Mouse (Mus musculus) liver, embryonic 11.5 days (tissue): ENCODE data around the gene Larp4. TPM values are rescaled to one million over a fixed set of nuclear protein-coding genes. Genes with fewer than 3 reads are reported as not detected.
"Not testable (repeated sequence)": the region's sequence is repeated elsewhere in the genome, so short reads cannot be mapped to it uniquely, and the experiment has no call there.

Experiments
- ATAC-seq: fragments of 200-750 bp; cut with Nextera tagmentation; replicated peaks from 2 replicates; pipeline ENCODE4 v1.8.0; 2017; ENCODE audit warnings: moderate number of reproducible peaks, mild to moderate bottlenecking, moderate TSS enrichment, moderate library complexity; ENCODE audit not compliant: low FRiP score
- DNase-seq: peaks from one replicate; pipeline ENCODE4 v3.0.0-alpha.2; 2017; ENCODE audit warnings: low spot score
- H3K27ac ChIP-seq: fragments of 300-500 bp; sonication (generic); 2 replicates; pipeline ENCODE4 v1.5.1; 2014; ENCODE audit warnings: mild to moderate bottlenecking, low read depth, low read length, control low read depth
- H3K27me3 ChIP-seq: fragments of 300-500 bp; sonication (generic); replicated peaks from 2 replicates; pipeline ENCODE4 v1.6.1; 2014; ENCODE audit warnings: low read length, mixed read lengths; ENCODE audit not compliant: control insufficient read depth, insufficient read depth
- H3K36me3 ChIP-seq: fragments of 300-500 bp; sonication (generic); 2 replicates; pipeline ENCODE4 v1.6.1; 2014; ENCODE audit warnings: mild to moderate bottlenecking, low read length, moderate library complexity, mixed read lengths; ENCODE audit not compliant: control insufficient read depth, insufficient read depth
- H3K4me1 ChIP-seq: fragments of 300-500 bp; sonication (generic); replicated peaks from 2 replicates; pipeline ENCODE4 v1.6.1; 2014; ENCODE audit warnings: low read length, mixed read lengths; ENCODE audit not compliant: control insufficient read depth, insufficient read depth
- H3K4me2 ChIP-seq: fragments of 300-500 bp; sonication (generic); 2 replicates; pipeline ENCODE4 v1.6.1; 2014; ENCODE audit warnings: mild to moderate bottlenecking, control low read depth, moderate library complexity
- H3K4me3 ChIP-seq: fragments of 300-500 bp; sonication (generic); 2 replicates; pipeline ENCODE4 v1.5.1; 2014; ENCODE audit warnings: low read depth, low read length, control low read depth
- H3K9ac ChIP-seq: fragments of 300-500 bp; sonication (generic); 2 replicates; pipeline ENCODE4 v1.6.1; 2014; ENCODE audit warnings: low read depth, low read length, control low read depth
- H3K9me3 ChIP-seq: fragments of 300-500 bp; sonication (generic); 2 replicates; pipeline ENCODE4 v1.6.1; 2016; ENCODE audit warnings: low read length, inconsistent platforms, mixed read lengths; ENCODE audit not compliant: control insufficient read depth
- WGBS: fragments of 180-500 bp; shearing (Covaris S2); extraction: QIAGEN DNeasy Blood & Tissue Kit; methylation state at CpG from one replicate; pipeline ENCODE4 v1.1.7; 2014; 5-methylcytosine and 5-hydroxymethylcytosine counted together
- polyA plus RNA-seq: library from polyadenylated mRNA; unstranded; fragments of >200 nt; fragmentation: Nextera tagmentation; extraction: Ambion mirVana; gene quantifications from 2 replicates; pipeline ENCODE4 v1.2.1, GENCODE M21; 2014

Larp4 gene
- polyA plus RNA-seq = 52.0 and 57.0 TPM in 2 replicates

DNA sequence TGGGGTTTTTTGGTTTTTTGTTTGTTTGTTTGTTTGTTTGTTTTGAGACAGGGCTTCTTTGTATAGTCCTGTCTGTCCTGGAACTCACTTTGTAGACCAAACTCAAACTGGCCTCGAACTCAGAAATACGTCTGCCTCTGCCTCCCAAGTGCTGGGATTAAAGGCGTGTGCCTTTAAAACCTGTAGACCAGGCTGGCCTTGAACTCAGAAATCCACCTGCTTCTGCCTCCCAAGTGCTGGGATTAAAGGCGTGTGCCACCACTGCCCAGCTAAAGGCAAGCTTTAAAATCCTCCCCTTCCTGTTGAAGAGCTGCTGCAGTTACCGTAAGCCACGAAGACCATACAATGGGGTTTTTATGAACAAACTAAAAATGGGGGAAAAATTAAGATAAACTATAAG is at the start of gene Larp4:
Gene Larp4, plus strand, starts transcription at position 301 of the 400 bp plus-strand sequence.
- H3K9ac ChIP-seq, H3K36me3 ChIP-seq, H3K4me1 ChIP-seq, H3K27me3 ChIP-seq, H3K27ac ChIP-seq, DNase-seq, ATAC-seq, H3K9me3 ChIP-seq, H3K4me2 ChIP-seq, H3K4me3 ChIP-seq: not testable (repeated sequence)
- 82% methylated on average over 6 of the region's 6 CpGs for WGBS

DNA sequence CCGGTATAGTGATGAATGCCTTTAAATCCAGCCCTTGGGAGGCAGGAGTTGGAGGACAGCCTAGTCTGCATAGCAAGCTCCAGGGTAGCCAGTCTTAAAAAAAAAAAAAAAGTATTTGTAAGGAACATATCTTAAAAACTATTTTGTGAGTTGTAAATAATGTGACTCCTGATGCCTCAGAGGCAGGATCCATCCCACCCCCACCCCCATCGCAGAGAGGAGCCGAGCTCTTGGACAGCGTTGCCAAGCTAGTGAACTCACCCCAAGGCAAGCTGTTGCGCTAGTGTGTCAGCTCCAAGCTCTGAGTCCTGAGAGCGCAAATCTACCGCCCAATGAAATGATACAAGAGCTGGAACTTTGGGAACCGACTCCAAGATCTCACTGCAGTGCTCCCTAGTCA is 38.6 kb upstream of the Larp4 start:
- Histone ChIP-seq H3K4me3 (no peak overlapping the region), H3K9me3 (no peaks in the 10 kb centered on the region), H3K27me3 (no peaks in the 10 kb centered on the region), H3K36me3 (no peaks in the 10 kb centered on the region), H3K4me1 (no peaks in the 10 kb centered on the region), H3K4me2 (no peak overlapping the region), H3K9ac (no peak overlapping the region), H3K27ac (no peak overlapping the region)
- 75% methylated on average over 8 of the region's 8 CpGs for WGBS
- DNase-seq (no peak), ATAC-seq (no peak)

DNA sequence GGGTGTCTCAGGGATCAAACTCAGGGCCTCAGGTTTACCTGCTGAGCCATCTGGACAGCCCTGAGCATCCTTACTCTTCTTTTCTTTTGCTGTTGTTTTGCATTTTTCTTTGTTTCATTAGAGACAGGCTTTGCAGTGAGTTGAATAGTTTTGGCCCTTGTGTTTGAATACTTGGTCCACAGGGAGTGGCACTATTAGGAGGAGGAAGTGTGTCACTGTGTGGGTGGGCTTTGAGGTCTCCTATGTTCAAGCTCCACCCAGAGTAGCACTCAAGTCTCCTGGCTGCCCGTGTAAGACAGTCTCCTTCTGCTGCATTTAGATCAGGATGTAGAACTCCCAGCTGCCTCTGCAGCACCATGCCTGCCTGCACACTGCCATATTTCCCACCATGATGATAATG is 35.4 kb upstream of the Larp4 start:
- H3K4me2 ChIP-seq = no peak overlapping the region
- H3K27me3 ChIP-seq = no peaks in the 10 kb centered on the region
- no peak overlapping the region for H3K4me3 ChIP-seq
- H3K4me1 ChIP-seq = no peaks in the 10 kb centered on the region
- H3K9me3 ChIP-seq = no peaks in the 10 kb centered on the region
- DNase-seq = no peak
- H3K27ac ChIP-seq = no peak overlapping the region
- H3K9ac ChIP-seq = no peak overlapping the region
- H3K36me3 ChIP-seq = no peaks in the 10 kb centered on the region
- ATAC-seq = no peak
- 30% methylated on average over 1 of the region's 1 CpGs for WGBS

DNA sequence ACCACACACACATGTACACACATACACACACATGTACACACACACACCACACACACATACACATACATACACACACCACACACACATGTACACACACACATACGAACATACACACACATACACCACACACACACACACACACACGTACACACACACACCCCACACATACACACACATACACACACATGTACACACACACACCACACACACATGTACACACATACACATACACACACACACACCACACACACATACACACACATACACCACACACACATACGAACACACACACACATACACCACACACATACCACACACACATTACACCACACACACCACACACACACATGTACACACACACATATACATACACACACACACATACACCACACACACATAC is 33.2 kb upstream of the Larp4 start:
- Histone ChIP-seq H3K4me2 (no peak overlapping the region), H3K4me1 (no peaks in the 10 kb centered on the region), H3K27me3 (no peaks in the 10 kb centered on the region), H3K9me3 (no peaks in the 10 kb centered on the region), H3K27ac (no peak overlapping the region), H3K36me3 (no peaks in the 10 kb centered on the region), H3K9ac (no peak overlapping the region), H3K4me3 (no peak overlapping the region)
- ATAC-seq (no peak), DNase-seq (no peak)
- WGBS = 86% methylated on average over 3 of the region's 3 CpGs

DNA sequence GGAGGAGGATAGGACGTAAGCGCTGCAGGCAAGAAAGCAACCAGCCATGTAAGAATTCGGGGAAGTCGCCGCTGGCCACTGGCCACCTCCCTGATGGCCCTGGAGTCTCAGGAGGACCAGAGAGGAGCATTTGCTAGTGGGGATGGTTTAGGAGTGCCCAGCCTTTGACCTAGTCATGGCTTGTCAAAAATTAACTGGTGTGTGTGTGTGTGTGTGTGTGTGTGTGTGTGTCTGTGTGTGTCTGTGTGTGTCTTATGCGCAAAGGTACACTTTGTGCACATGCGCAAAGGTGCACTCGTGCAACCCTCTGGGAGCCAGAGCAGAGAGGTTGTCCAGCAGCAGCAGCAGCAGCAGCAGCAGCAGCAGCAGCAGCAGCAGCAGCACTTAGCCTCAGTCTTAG is 32.0 kb upstream of the Larp4 start:
- 76% methylated on average over 8 of the region's 8 CpGs for WGBS
- Histone ChIP-seq H3K4me1 (no peaks in the 10 kb centered on the region), H3K4me3 (no peak overlapping the region), H3K9me3 (no peaks in the 10 kb centered on the region), H3K27ac (no peak overlapping the region), H3K36me3 (no peaks in the 10 kb centered on the region), H3K27me3 (no peaks in the 10 kb centered on the region), H3K4me2 (no peak overlapping the region), H3K9ac (no peak overlapping the region)
- ATAC-seq (no peak), DNase-seq (no peak)

DNA sequence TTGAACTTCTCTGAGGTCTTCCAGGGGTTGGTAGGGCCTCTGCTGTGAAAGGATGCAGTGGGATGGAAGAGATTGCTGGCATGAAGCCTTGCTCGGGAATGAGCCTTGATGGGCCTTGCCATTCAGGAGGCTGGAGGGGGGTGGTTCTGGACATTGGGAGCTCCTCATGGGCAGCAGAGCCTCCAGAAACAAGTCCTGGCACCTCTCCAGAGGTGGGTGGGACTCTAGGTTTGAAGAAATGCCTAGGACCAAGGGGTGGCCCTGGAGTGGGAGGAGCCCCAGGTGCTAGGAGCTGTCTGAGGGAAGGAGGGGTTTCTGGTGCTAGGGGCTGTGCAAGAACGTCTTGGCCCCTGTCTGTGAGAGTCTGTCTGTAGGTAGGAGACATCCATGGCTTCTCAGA is 29.4 kb upstream of the Larp4 start:
- H3K4me3 ChIP-seq = no peak overlapping the region
- no peak overlapping the region for H3K4me2 ChIP-seq
- 49% methylated on average over 2 of the region's 2 CpGs for WGBS
- H3K27ac ChIP-seq = no peak overlapping the region
- H3K4me1 ChIP-seq = no peaks in the 10 kb centered on the region
- H3K36me3 ChIP-seq = no peaks in the 10 kb centered on the region
- H3K9ac ChIP-seq = no peak overlapping the region
- DNase-seq (no peak), ATAC-seq (no peak)
- H3K27me3 ChIP-seq = no peaks in the 10 kb centered on the region
- no peaks in the 10 kb centered on the region for H3K9me3 ChIP-seq

DNA sequence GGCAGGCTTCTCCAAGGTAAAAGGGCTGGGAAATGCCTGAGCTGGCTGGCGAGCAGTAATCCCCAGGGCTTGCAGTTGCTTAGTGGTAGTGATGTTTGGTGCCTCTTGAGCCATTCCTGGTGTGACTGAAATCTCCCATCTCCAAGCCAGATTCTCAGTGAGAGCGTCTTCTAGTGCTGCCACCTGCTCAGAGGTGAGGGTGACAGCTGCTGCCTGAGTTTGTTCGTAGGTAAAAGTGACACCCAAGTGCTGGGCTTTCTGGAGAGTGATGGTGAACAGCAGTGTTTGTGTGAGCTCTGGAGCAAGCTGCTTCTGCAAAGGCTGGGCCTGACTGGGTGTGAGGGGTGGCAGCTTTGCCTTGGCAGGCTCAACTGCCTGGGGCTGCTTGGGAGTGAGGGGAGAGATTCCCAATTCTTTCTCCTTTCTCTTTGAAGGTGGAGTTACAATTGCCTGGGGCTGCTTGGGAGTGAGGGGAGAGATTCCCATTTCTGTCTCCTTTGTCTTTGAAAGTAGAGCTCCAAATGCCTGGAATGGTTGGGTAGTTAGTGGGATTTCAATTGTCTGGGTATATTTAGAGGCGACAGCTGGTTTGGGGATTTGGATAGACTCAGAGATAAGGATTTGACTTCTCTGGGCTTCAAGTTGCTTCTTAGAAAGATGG is 28.8 kb upstream of the Larp4 start:
- Histone ChIP-seq H3K4me3 (no peak overlapping the region), H3K27me3 (no peaks in the 10 kb centered on the region), H3K36me3 (no peaks in the 10 kb centered on the region), H3K9ac (no peak overlapping the region), H3K4me2 (no peak overlapping the region), H3K9me3 (no peaks in the 10 kb centered on the region), H3K27ac (no peak overlapping the region), H3K4me1 (no peaks in the 10 kb centered on the region)
- ATAC-seq (no peak), DNase-seq (no peak)
- WGBS = 68% methylated on average over 4 of the region's 4 CpGs

DNA sequence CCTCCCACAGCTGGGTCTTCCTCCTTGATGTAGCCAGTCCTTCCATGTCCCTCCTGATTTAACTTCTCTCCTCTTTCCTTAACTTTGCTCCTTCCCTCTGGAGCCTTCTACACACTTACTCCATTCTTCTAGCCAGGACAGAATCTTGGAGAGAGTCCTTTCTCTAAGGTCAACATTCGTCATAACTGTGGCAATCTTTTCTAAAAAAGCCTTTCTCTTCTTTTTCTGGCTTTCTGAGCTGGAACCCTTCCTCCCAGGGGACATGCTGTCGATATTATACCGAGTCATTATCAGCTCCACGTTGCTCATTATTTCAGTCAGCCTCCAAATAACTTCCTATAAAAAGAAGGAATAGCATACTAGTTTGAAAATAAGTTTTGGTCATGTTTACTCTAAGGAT is 14.5 kb upstream of the Larp4 start:
- Histone ChIP-seq H3K27me3 (no peaks in the 10 kb centered on the region), H3K4me3 (no peak overlapping the region), H3K4me1 (no peaks in the 10 kb centered on the region)

DNA sequence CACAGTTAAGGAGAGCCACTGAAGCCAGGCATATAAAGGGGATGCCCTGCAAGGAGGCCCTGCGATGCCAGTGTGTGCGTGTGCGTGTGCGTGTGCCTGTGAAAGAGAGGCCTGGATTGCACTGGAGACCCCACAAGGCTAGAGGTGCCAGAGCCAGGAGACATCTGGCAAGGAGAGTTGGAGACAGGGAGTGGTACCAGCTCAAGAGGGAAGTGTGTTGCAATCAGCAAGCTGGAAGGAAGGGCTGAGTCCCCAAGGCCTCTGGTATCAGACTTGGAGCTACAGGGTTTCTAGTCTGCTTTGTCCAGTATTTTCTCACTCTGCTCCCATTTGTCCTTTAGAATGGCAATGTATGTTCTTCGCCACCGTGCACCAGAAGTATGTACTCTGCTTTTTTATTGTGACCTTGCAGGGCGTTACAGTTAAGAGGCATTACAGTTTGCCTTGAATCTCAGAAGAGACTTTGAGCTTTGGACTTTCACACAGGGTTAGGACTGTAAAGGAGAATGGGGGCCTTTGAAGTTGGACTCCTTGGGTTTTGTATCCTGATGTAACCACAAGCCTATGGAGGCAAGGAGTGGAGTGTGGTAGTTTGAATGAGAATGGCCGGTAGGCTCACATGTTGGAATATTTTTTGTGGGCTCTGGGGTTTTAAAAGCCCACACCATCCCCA is 4.6 kb upstream of the Larp4 start:
- Histone ChIP-seq H3K4me2 (no peak overlapping the region), H3K27ac (no peak overlapping the region), H3K27me3 (no peaks in the 10 kb centered on the region), H3K36me3 (no peaks in the 10 kb centered on the region), H3K9ac (no peak overlapping the region), H3K4me1 (no peaks in the 10 kb centered on the region), H3K9me3 (no peaks in the 10 kb centered on the region), H3K4me3 (no peak overlapping the region)
- WGBS = 84% methylated on average over 8 of the region's 8 CpGs
- ATAC-seq (no peak), DNase-seq (no peak)

More for the DNA sequence above, 14.5 kb upstream of the Larp4 start:
- Histone ChIP-seq H3K4me2 (no peak overlapping the region), H3K36me3 (no peaks in the 10 kb centered on the region), H3K9me3 (no peaks in the 10 kb centered on the region), H3K9ac (no peak overlapping the region), H3K27ac (no peak overlapping the region)
- WGBS = 72% methylated on average over 4 of the region's 4 CpGs
- no peak for ATAC-seq
- no peak for DNase-seq
